Mouse (Mus musculus): Measurements from ENCODE around the gene C2cd2. TPM values are rescaled to one million over a fixed set of nuclear protein-coding genes. Genes with fewer than 3 reads are reported as not detected.

Gene C2cd2
- polyA plus RNA-seq, 1 experiment from 2014 or later = 19.8 TPM

DNA sequence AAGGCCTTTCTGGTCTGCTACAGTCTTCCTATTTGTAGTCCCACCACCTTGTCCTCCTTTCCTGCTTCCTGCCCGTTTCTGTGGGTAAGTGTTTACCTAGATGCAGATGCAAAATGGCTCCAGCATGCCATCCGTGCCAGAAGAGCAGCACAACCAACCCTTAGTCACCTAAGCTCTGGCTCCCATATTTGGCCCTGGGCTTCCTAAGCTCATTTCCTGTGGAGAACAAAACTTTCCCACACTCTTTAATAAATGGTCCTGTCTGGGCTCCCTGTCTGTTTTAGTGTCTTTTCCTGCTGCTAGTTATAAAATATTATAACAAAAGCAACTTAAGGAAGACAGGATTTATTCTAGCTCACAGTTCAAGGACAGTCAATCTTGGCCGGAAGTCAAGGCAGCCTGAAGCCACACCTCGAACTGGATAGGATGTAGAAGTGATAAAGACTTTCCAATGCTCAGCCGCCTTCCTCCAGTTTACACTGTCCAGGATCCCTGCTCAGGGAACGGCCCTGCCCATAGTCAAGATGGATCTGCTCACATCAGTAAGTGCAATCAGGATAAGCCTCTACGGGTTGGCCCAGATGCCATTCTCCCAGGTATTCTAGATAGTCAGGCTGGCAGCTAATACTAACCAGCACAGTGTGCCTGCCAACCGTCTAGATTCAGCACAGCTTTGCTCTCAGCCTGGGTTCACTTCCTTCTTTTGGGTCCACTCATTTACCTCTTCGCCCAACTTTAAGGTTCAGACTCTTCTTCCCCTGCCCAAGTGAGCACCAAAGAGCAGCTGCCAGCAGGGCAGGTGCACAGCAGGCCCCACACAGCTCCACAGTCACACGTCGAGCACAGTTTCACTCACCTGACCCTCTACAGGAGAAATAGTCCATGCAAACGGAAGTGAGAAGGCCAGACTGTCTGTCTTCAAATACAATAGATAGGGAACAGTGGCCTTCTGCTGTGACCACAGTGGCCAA is 117.1 kb downstream of the C2cd2 start:
- 87% methylated on average over 12 of the region's 12 CpGs for WGBS
- peaks cover 24% of the 10 kb centered on the region; the same call in 1 of the 2 replicates for H3K36me3 ChIP-seq
- ATAC-seq (ENCODE audit: insufficient number of reproducible peaks, insufficient read depth, low FRiP score, low TSS enrichment) = no peak

DNA sequence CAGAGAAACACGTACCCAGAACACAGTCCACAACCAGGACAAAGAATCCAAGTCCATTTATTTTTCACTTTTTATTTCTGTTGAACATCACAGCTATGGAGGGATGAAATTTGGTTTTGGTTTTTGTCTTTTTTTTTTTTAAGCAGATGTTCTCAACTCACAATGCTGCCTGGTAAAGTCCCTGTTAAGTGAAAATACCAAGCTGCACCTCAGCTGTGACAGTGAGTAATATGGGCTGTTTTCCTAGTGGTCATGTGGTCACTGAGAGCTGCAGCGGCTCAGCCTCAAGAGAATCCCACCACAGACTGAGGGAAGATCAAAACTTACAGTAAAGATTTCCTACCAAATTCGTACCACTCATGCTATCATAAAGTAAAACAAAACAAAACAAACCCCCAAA is 130.2 kb downstream of the C2cd2 start:
- H3K27me3 ChIP-seq = no peaks in the 10 kb centered on the region
- no peak overlapping the region for H3K9ac ChIP-seq
- ATAC-seq (ENCODE audit: insufficient number of reproducible peaks, insufficient read depth, low FRiP score, low TSS enrichment) = no peak
- no peaks in the 10 kb centered on the region for H3K4me1 ChIP-seq
- H3K4me2 ChIP-seq (replicated peaks) = no peak overlapping the region
- H3K9me3 ChIP-seq = no peaks in the 10 kb centered on the region
- 87% methylated on average over 3 of the region's 3 CpGs for WGBS
- peaks cover 81% of the 10 kb centered on the region for H3K36me3 ChIP-seq
- H3K27ac ChIP-seq = no peak overlapping the region
- H3K4me3 ChIP-seq = no peak overlapping the region

More for the DNA sequence above, 117.1 kb downstream of the C2cd2 start:
- Histone ChIP-seq H3K9me3 (no peaks in the 10 kb centered on the region), H3K27ac (no peak overlapping the region), H3K4me1 (peaks cover 7% of the 10 kb centered on the region), H3K4me2 (replicated peaks) (no peak overlapping the region), H3K9ac (no peak overlapping the region), H3K4me3 (no peak overlapping the region), H3K27me3 (no peaks in the 10 kb centered on the region)

- Histone ChIP-seq H3K9me3 (no peaks in the 10 kb centered on the region), H3K27me3 (no peaks in the 10 kb centered on the region), H3K9ac (no peak overlapping the region), H3K4me2 (replicated peaks) (no peak overlapping the region), H3K27ac (no peak overlapping the region), H3K4me3 (no peak overlapping the region), H3K4me1 (no peaks in the 10 kb centered on the region), H3K36me3 (peaks cover 57% of the 10 kb centered on the region)
- no peak for ATAC-seq (ENCODE audit: insufficient number of reproducible peaks, insufficient read depth, low FRiP score, low TSS enrichment)
- WGBS = 100% methylated on average over 1 of the region's 1 CpGs
These were observed 134.2 kb downstream of the C2cd2 start for GRCm38 (mm10) chr16:97828207-97828606.

DNA sequence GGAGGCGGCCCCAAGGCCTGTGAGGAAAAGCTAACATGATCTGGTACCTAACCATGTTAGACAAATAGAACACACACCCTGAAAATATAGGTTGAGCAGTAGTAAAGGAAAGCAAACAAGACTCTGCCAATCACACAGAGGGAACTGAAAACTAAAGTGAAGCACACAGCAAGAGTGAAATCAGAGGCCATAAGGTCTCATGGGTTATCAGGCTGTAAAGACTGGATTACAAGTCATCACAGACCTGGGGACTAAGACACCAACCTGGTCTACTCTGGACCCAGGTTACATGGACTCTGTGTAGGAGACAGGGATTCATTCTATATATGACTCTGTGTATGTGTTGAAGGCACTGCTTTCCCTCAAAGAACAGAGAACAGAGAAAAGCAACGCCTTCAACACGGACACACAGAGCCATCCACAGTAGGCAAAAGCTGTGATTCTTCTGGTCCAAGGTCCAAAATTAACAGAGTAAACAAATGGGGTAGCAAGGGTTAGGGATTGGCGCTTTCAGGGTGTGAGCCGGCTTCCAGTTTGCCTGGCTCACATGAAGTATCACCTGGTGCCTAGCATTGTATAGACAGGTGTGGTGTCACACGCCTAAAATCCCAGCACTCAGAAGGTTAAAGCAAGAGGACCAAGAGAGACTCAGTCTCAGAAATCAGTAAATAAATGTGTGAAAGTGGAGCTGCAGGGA is 138.9 kb downstream of the C2cd2 start:
- Histone ChIP-seq H3K27ac (no peak overlapping the region), H3K4me3 (no peak overlapping the region), H3K4me1 (no peaks in the 10 kb centered on the region), H3K36me3 (peaks cover 50% of the 10 kb centered on the region), H3K4me2 (replicated peaks) (no peak overlapping the region), H3K9me3 (no peaks in the 10 kb centered on the region), H3K27me3 (no peaks in the 10 kb centered on the region), H3K9ac (no peak overlapping the region)
- WGBS = 91% methylated on average over 6 of the region's 6 CpGs
- no peak for ATAC-seq (ENCODE audit: insufficient number of reproducible peaks, insufficient read depth, low FRiP score, low TSS enrichment)

DNA sequence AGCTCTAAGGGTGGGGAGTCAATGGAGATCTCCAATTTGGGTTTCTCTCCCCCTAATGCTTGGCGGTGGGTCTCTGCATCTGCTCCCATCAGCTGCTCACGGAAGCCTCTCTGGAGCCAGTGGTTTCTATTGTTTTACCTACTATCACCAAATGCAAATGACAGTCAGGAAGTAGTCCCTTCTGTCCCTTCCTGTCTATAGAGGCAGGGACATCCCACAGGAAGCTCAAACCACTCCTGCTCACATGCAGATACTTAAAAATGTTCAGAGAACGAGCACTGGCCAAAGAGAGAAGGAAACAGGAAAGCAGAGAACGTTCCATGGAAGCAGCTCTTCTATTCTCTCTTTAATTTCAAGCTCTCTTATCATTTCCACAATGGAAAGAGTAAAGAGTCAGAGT is 142.9 kb downstream of the C2cd2 start:
- no peaks in the 10 kb centered on the region for H3K27me3 ChIP-seq
- no peaks in the 10 kb centered on the region for H3K4me1 ChIP-seq
- WGBS = 82% methylated on average over 4 of the region's 4 CpGs
- no peak overlapping the region for H3K9ac ChIP-seq
- ATAC-seq (ENCODE audit: insufficient number of reproducible peaks, insufficient read depth, low FRiP score, low TSS enrichment) = no peak
- no peak overlapping the region for H3K27ac ChIP-seq
- no peak overlapping the region for H3K4me3 ChIP-seq
- H3K4me2 ChIP-seq (replicated peaks) = no peak overlapping the region
- H3K9me3 ChIP-seq = no peaks in the 10 kb centered on the region
- H3K36me3 ChIP-seq = peaks cover 62% of the 10 kb centered on the region

GRCm38 (mm10) chr16:97817414-97817813 is 145.0 kb downstream of the C2cd2 start:
- no peak overlapping the region for H3K4me2 ChIP-seq (replicated peaks)
- no peaks in the 10 kb centered on the region for H3K4me1 ChIP-seq
- peaks cover 77% of the 10 kb centered on the region for H3K36me3 ChIP-seq
- H3K9ac ChIP-seq = no peak overlapping the region
- no peak overlapping the region for H3K4me3 ChIP-seq
- no peaks in the 10 kb centered on the region for H3K27me3 ChIP-seq
- ATAC-seq (ENCODE audit: insufficient number of reproducible peaks, insufficient read depth, low FRiP score, low TSS enrichment) = no peak
- no peak overlapping the region for H3K27ac ChIP-seq
- no peaks in the 10 kb centered on the region for H3K9me3 ChIP-seq
- 76% methylated on average over 1 of the region's 1 CpGs for WGBS

- no peak overlapping the region for H3K4me2 ChIP-seq (replicated peaks)
- no peak overlapping the region for H3K9ac ChIP-seq
- no peaks in the 10 kb centered on the region for H3K4me1 ChIP-seq
- no peaks in the 10 kb centered on the region for H3K9me3 ChIP-seq
- H3K4me3 ChIP-seq = no peak overlapping the region
- peaks cover 88% of the 10 kb centered on the region for H3K36me3 ChIP-seq
- no peak for ATAC-seq (ENCODE audit: insufficient number of reproducible peaks, insufficient read depth, low FRiP score, low TSS enrichment)
- 88% methylated on average over 5 of the region's 5 CpGs for WGBS
- no peak overlapping the region for H3K27ac ChIP-seq
- H3K27me3 ChIP-seq = no peaks in the 10 kb centered on the region
These were observed 147.1 kb downstream of the C2cd2 start for GRCm38 (mm10) chr16:97815269-97815668.

- no peak for ATAC-seq (ENCODE audit: insufficient number of reproducible peaks, insufficient read depth, low FRiP score, low TSS enrichment)
- no peak overlapping the region for H3K27ac ChIP-seq
- peaks cover 87% of the 10 kb centered on the region for H3K36me3 ChIP-seq
- no peak overlapping the region for H3K4me3 ChIP-seq
- H3K9ac ChIP-seq = no peak overlapping the region
- no peak overlapping the region for H3K4me2 ChIP-seq (replicated peaks)
- WGBS = 100% methylated on average over 2 of the region's 2 CpGs
- H3K27me3 ChIP-seq = no peaks in the 10 kb centered on the region
- no peaks in the 10 kb centered on the region for H3K4me1 ChIP-seq
- H3K9me3 ChIP-seq = no peaks in the 10 kb centered on the region
These were observed 148.3 kb downstream of the C2cd2 start for GRCm38 (mm10) chr16:97814060-97814459.

DNA sequence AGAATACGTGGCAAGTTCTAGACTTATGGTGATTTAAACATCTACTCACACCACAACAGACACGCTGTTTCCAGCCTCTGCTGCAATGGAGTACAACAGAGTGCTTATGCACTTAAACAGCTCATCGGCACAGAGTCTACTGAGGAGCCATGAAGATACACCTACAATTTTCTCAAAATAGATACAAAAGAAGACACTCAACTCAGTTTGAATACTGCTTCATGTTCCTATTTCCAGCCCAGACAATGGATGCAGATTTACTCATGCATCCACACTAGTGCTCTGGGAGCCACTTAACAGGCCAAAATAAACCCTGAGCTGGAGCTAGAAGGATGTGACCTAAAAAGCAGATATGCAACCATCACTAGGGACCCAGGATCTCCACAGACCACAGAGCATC is 153.5 kb downstream of the C2cd2 start:
- Histone ChIP-seq H3K9ac (no peak overlapping the region), H3K9me3 (no peaks in the 10 kb centered on the region), H3K4me3 (no peak overlapping the region), H3K36me3 (peaks cover 95% of the 10 kb centered on the region), H3K27me3 (no peaks in the 10 kb centered on the region), H3K27ac (no peak overlapping the region), H3K4me2 (replicated peaks) (no peak overlapping the region), H3K4me1 (no peaks in the 10 kb centered on the region)
- ATAC-seq (ENCODE audit: insufficient number of reproducible peaks, insufficient read depth, low FRiP score, low TSS enrichment) = no peak
- WGBS = 96% methylated on average over 3 of the region's 3 CpGs

DNA sequence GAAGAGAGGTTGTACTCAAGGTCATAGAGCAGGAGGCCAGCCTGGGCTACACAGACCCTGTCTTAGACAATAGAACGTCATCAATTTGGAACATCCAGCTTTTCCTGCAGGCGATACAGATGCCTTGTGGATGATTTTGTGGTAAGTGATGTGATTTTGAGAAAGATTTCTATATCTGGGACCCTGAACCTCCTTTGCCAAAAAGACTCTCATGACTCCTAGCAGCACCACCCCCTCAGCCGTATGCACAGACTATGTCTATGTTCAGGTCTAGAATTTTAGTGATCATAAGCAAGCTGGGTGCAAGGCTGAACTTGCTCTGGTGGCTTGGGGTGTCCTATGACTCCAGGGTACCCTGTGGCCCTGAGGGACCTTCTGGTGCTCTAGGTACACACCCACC is 156.8 kb downstream of the C2cd2 start:
- H3K4me1 ChIP-seq = no peaks in the 10 kb centered on the region
- H3K27me3 ChIP-seq = no peaks in the 10 kb centered on the region
- no peaks in the 10 kb centered on the region for H3K9me3 ChIP-seq
- H3K27ac ChIP-seq = no peak overlapping the region
- ATAC-seq (ENCODE audit: insufficient number of reproducible peaks, insufficient read depth, low FRiP score, low TSS enrichment) = no peak
- H3K9ac ChIP-seq = no peak overlapping the region
- WGBS = 95% methylated on average over 3 of the region's 3 CpGs
- H3K36me3 ChIP-seq = peaks cover 80% of the 10 kb centered on the region
- H3K4me2 ChIP-seq (replicated peaks) = no peak overlapping the region
- no peak overlapping the region for H3K4me3 ChIP-seq
